Mouse (Mus musculus) CD8-positive naive resting alpha-beta T cell, adult 2 months (primary cell): ENCODE data around the gene Sirpa.

Experiments used
- DNase-seq, 2 experiments: peaks; one replicate each; pipeline ENCODE4 v3.0.0; 2022; ENCODE audit warnings: low read depth in 2 of 2, low spot score in 2 of 2

The Sirpa gene

GRCm38 (mm10) chr2:129582261-129582660 is 10.4 kb upstream of the Sirpa start:
- DNase-seq: no peak

- no peak for DNase-seq
These were observed 7.7 kb upstream of the Sirpa start for GRCm38 (mm10) chr2:129584905-129585304.

- no peak for DNase-seq
These were observed 6.6 kb upstream of the Sirpa start for GRCm38 (mm10) chr2:129585904-129586514.

GRCm38 (mm10) chr2:129587241-129587640 is 5.4 kb upstream of the Sirpa start:
- no peak for DNase-seq

GRCm38 (mm10) chr2:129587825-129588251 is 4.8 kb upstream of the Sirpa start:
- DNase-seq: no peak

GRCm38 (mm10) chr2:129591897-129592296 is 738 bp upstream of the Sirpa start:
- no peak for DNase-seq

GRCm38 (mm10) chr2:129593141-129593875 is 673 bp downstream of the Sirpa start:
- no peak for DNase-seq

GRCm38 (mm10) chr2:129593876-129594421 is 1.3 kb downstream of the Sirpa start:
- no peak for DNase-seq

GRCm38 (mm10) chr2:129594569-129594968 is 1.9 kb downstream of the Sirpa start:
- no peak for DNase-seq

- DNase-seq: no peak
These were observed 2.6 kb downstream of the Sirpa start for GRCm38 (mm10) chr2:129595206-129595605.

- no peak for DNase-seq
These were observed 3.1 kb downstream of the Sirpa start for GRCm38 (mm10) chr2:129595661-129596209.

GRCm38 (mm10) chr2:129596555-129597172 is 4.0 kb downstream of the Sirpa start:
- no peak for DNase-seq

GRCm38 (mm10) chr2:129597581-129597980 is 4.9 kb downstream of the Sirpa start:
- DNase-seq: no peak

- no peak for DNase-seq
These were observed 5.5 kb downstream of the Sirpa start for GRCm38 (mm10) chr2:129598094-129598493.

- no peak for DNase-seq
These were observed 6.8 kb downstream of the Sirpa start for GRCm38 (mm10) chr2:129599231-129600084.

GRCm38 (mm10) chr2:129601059-129601650 is 8.5 kb downstream of the Sirpa start:
- DNase-seq: no peak

GRCm38 (mm10) chr2:129601894-129602663 is 9.4 kb downstream of the Sirpa start:
- no peak for DNase-seq

- DNase-seq: no peak
These were observed 10.2 kb downstream of the Sirpa start for GRCm38 (mm10) chr2:129602856-129603255.

GRCm38 (mm10) chr2:129603536-129603935 is 10.9 kb downstream of the Sirpa start:
- DNase-seq: no peak

- no peak for DNase-seq
These were observed 11.4 kb downstream of the Sirpa start for GRCm38 (mm10) chr2:129604032-129604431.
